In the genomic region with DNA sequence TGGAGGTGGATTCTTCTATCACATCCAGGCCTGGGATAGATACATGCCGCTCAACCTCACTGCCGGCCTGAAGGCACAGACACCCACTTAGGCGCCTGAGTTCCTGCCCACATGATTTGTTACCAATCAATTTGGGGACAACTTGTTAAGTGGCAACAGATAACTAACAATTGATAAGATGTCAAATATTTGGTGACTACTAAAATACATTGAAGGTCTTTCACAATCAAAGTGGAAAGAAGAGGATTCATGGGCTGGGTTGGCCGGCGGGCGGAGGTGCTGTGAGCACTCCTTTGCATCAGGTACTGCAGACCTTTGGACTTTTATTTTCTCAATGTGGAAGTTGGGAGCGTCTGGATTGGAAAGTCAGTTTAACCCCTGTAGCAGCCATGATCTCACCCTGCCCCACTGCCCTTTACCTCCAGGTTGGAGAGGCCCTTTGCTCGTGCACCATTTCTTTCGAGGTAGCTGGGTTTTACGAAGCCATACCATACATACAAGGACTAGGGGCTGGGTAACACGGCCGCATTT, we compare ENCODE assay signal across 8 mouse cellular contexts.
DNase-seq lines count a peak whose midpoint lies in the region; ATAC-seq and TF ChIP-seq lines count a peak whose summit lies in the region.

No protein-coding gene starts in this region.

- H3K4me2 ChIP-seq in heart, embryonic 13.5 days = peak overlapping the region; percentile 95
- peak overlapping the region; percentile 88 for H3K4me2 ChIP-seq in hindbrain, embryonic 11.5 days (replicated peaks; ENCODE audit: low read depth, low read length)
- peak overlapping the region; percentile 90 for H3K4me2 ChIP-seq in midbrain, embryonic 12.5 days (replicated peaks)

- H3K27ac ChIP-seq in heart, embryonic 13.5 days (replicated peaks) = 0 out of 2 replicates have a peak overlapping the region, but pooled peaks have one; percentile 8
- H3K27ac ChIP-seq in MEL (ENCODE audit: control insufficient read depth, low read depth, low read length) = peak overlapping the region; percentile 7; the same call in 1 of the 2 replicates
- H3K27ac ChIP-seq in hindbrain, embryonic 11.5 days (ENCODE audit: low read depth, low read length) = no peak overlapping the region
- H3K27ac ChIP-seq in midbrain, embryonic 12.5 days (replicated peaks) = no peak overlapping the region

- no peak for TF ChIP-seq POLR2A in MEL (IDR thresholded peaks at IDR 0.05; ENCODE audit: control insufficient read depth in 1 of 2, insufficient read depth in 1 of 2, low read depth in 1 of 2, low read length in 2 of 2, poor library complexity in 1 of 2)

- H3K4me1 ChIP-seq in heart, embryonic 13.5 days = peaks cover 38% of the 10 kb centered on the region
- peaks cover 6 to 14% of the 10 kb centered on the region in 2 experiments for H3K4me1 ChIP-seq in MEL (ENCODE audit: control insufficient read depth in 1 of 2, insufficient read depth in 2 of 2, low read length in 2 of 2)
- no peaks in the 10 kb centered on the region for H3K4me1 ChIP-seq in hindbrain, embryonic 11.5 days (replicated peaks; ENCODE audit: control insufficient read depth, insufficient read depth, low read length)
- H3K4me1 ChIP-seq in midbrain, embryonic 12.5 days = peaks cover 21% of the 10 kb centered on the region

- TF ChIP-seq CTCF in MEL (IDR thresholded peaks at IDR 0.05 in 2 of 3, conservative IDR thresholded peaks at IDR 0.05 in 1 of 3; ENCODE audit: control insufficient read depth in 1 of 3, insufficient read depth in 1 of 3, low read depth in 2 of 3, low read length in 3 of 3, poor library complexity in 1 of 3, severe bottlenecking in 1 of 3) = no peak

- TF ChIP-seq EP300 in MEL (IDR thresholded peaks at IDR 0.05; ENCODE audit: low read depth in 1 of 2, low read length in 2 of 2) = no peak

- H3K27me3 ChIP-seq in heart, embryonic 13.5 days (replicated peaks) = no peaks in the 10 kb centered on the region
- no peaks in the 10 kb centered on the region for H3K27me3 ChIP-seq in MEL (ENCODE audit: control insufficient read depth in 1 of 2, insufficient read depth in 2 of 2, low read length in 2 of 2)
- no peaks in the 10 kb centered on the region for H3K27me3 ChIP-seq in hindbrain, embryonic 11.5 days (ENCODE audit: control insufficient read depth, insufficient read depth, low read length)
- H3K27me3 ChIP-seq in midbrain, embryonic 12.5 days = no peaks in the 10 kb centered on the region

- no peak for TF ChIP-seq RAD21 in MEL (IDR thresholded peaks at IDR 0.05; ENCODE audit: low read depth, low read length)

- peak overlapping the region; percentile 84 for H3K4me3 ChIP-seq in heart, embryonic 13.5 days
- H3K4me3 ChIP-seq in MEL (ENCODE audit: control insufficient read depth in 1 of 2, insufficient read depth in 1 of 2, low read depth in 2 of 2, low read length in 2 of 2) = peak overlapping the region; percentile 66 to 97
- peak overlapping the region; percentile 69 for H3K4me3 ChIP-seq in hindbrain, embryonic 11.5 days (ENCODE audit: low read depth, low read length)
- peak overlapping the region; percentile 72 for H3K4me3 ChIP-seq in midbrain, embryonic 12.5 days

- H3K9me3 ChIP-seq in heart, embryonic 13.5 days = no peaks in the 10 kb centered on the region
- H3K9me3 ChIP-seq in MEL (replicated peaks; ENCODE audit: insufficient read depth, low read length) = no peaks in the 10 kb centered on the region
- H3K9me3 ChIP-seq in hindbrain, embryonic 11.5 days (ENCODE audit: control insufficient read depth, low read length) = no peaks in the 10 kb centered on the region
- no peaks in the 10 kb centered on the region for H3K9me3 ChIP-seq in midbrain, embryonic 12.5 days

- no peak for DNase-seq in heart, adult 18-20 months
- DNase-seq in MEL (ENCODE audit: low read depth, low spot score) = peak; percentile 21
- DNase-seq in hindbrain, embryonic 11.5 days (ENCODE audit: low spot score) = peak; percentile 33
- DNase-seq in gastrocnemius, adult 18-20 months (ENCODE audit: low spot score) = no peak
- no peak for DNase-seq in kidney, adult 9 months
- DNase-seq in left cerebral cortex, adult 9 months (ENCODE audit: low spot score in 2 of 2) = no peak

- WGBS in heart, embryonic 13.5 days = 39% methylated on average over 12 of the region's 12 CpGs
- 47% methylated on average over 12 of the region's 12 CpGs for WGBS in hindbrain, embryonic 11.5 days
- 49% methylated on average over 12 of the region's 12 CpGs for WGBS in midbrain, embryonic 12.5 days

- H3K79me2 ChIP-seq in MEL (ENCODE audit: control insufficient read depth, insufficient read depth, low read length, poor library complexity) = peaks cover 5% of the 10 kb centered on the region

- H3K9ac ChIP-seq in heart, embryonic 13.5 days = peak overlapping the region; percentile 92
- H3K9ac ChIP-seq in MEL (ENCODE audit: control insufficient read depth, low read depth, low read length, poor library complexity, severe bottlenecking) = peak overlapping the region; percentile 75
- peak overlapping the region; percentile 65; the same call in 1 of the 2 replicates for H3K9ac ChIP-seq in hindbrain, embryonic 11.5 days (ENCODE audit: low read depth, low read length)
- peak overlapping the region; percentile 37; the same call in 1 of the 2 replicates for H3K9ac ChIP-seq in midbrain, embryonic 12.5 days (replicated peaks)

- no peak for ATAC-seq in heart, embryonic 13.5 days (ENCODE audit: extremely low read depth, insufficient number of reproducible peaks, low FRiP score, low TSS enrichment)
- peak; percentile 17; the same call in 1 of the 2 replicates for ATAC-seq in hindbrain, embryonic 11.5 days (ENCODE audit: low FRiP score)
- ATAC-seq in midbrain, embryonic 12.5 days (ENCODE audit: low FRiP score, low read depth) = peak; percentile 1; the same call in 1 of the 2 replicates

- no peaks in the 10 kb centered on the region for H3K36me3 ChIP-seq in heart, embryonic 13.5 days
- H3K36me3 ChIP-seq in MEL (ENCODE audit: control insufficient read depth in 1 of 2, insufficient read depth in 2 of 2, low read length in 2 of 2) = peaks cover 0 to 3% of the 10 kb centered on the region in 2 experiments; a peak in 2 of 4 replicates
- no peaks in the 10 kb centered on the region for H3K36me3 ChIP-seq in hindbrain, embryonic 11.5 days (ENCODE audit: control insufficient read depth, insufficient read depth, low read length)
- H3K36me3 ChIP-seq in midbrain, embryonic 12.5 days = no peaks in the 10 kb centered on the region

TF ChIP-seq in MEL, 35 proteins besides CTCF, POLR2A, EP300 and RAD21:
- no peak for TF ChIP-seq MEF2A (IDR thresholded peaks at IDR 0.05; ENCODE audit: extremely low read depth, insufficient replicate concordance, low read depth, low read length, poor library complexity, severe bottlenecking)
- no peak for TF ChIP-seq MAFK (IDR thresholded peaks at IDR 0.05; ENCODE audit: borderline replicate concordance, low read depth, low read length)
- TF ChIP-seq ZC3H11A (IDR thresholded peaks at IDR 0.05; ENCODE audit: low read depth, low read length) = no peak
- TF ChIP-seq UBTF (IDR thresholded peaks at IDR 0.05; ENCODE audit: borderline replicate concordance, insufficient read depth, low read depth, low read length) = no peak
- TF ChIP-seq HCFC1 (IDR thresholded peaks at IDR 0.05; ENCODE audit: low read depth, low read length) = no peak
- no peak for TF ChIP-seq ETS1 (IDR thresholded peaks at IDR 0.05; ENCODE audit: low read depth, low read length)
- no peak for TF ChIP-seq USF2 (IDR thresholded peaks at IDR 0.05; ENCODE audit: borderline replicate concordance in 1 of 2, insufficient read depth in 1 of 2, low read depth in 1 of 2, low read length in 2 of 2)
- no peak for TF ChIP-seq CHD2 (IDR thresholded peaks at IDR 0.05; ENCODE audit: low read length)
- TF ChIP-seq ZNF384 (IDR thresholded peaks at IDR 0.05; ENCODE audit: low read depth, low read length) = no peak
- no peak for TF ChIP-seq SMC3 (IDR thresholded peaks at IDR 0.05; ENCODE audit: low read depth, low read length)
- TF ChIP-seq USF1 (IDR thresholded peaks at IDR 0.05; ENCODE audit: low read depth, low read length) = no peak
- no peak for TF ChIP-seq MAZ (IDR thresholded peaks at IDR 0.05; ENCODE audit: low read depth, low read length)
- TF ChIP-seq MXI1 (IDR thresholded peaks at IDR 0.05; ENCODE audit: low read depth, low read length) = no peak
TF ChIP-seq in MEL: peak in this region for 0.

Comparison
In these comparisons a context has a peak if more than half of its experiments do, and no peak if none do; other contexts are left out.
1. H3K27ac ChIP-seq: peak in heart, embryonic 13.5 days (single experiment) and MEL (single experiment); none in hindbrain, embryonic 11.5 days (single experiment) and midbrain, embryonic 12.5 days (single experiment).
2. H3K9ac ChIP-seq: peak in every context shown above with its lines; median percentile 92 in heart, embryonic 13.5 days; 75 in MEL; 65 in hindbrain, embryonic 11.5 days; 37 in midbrain, embryonic 12.5 days.
3. DNase-seq: peak in MEL (single experiment) and hindbrain, embryonic 11.5 days (single experiment); none in heart, adult 18-20 months (0 of 2), gastrocnemius, adult 18-20 months (single experiment), kidney, adult 9 months (single experiment) and left cerebral cortex, adult 9 months (0 of 2).
4. Peak in every context shown above with its lines, with median percentiles within 50 percentile points of each other: H3K4me2 ChIP-seq and H3K4me3 ChIP-seq.